Mouse (Mus musculus) myocyte (in vitro differentiated cells): ENCODE measurements around the gene Tor2a.

Experiments used
- E2F4 ChIP-seq: IDR thresholded peaks from one replicate; pipeline ENCODE4 v1.6.1; 2011; ENCODE audit warnings: mild to moderate bottlenecking, control low read depth, moderate library complexity; ENCODE audit not compliant: insufficient read depth
- MYOD1 ChIP-seq, 3 experiments: IDR thresholded peaks; one replicate each; pipeline ENCODE4 v1.6.1; 2011; ENCODE audit warnings: control low read depth in 2 of 3, low read depth in 2 of 3, mild to moderate bottlenecking in 2 of 3, moderate library complexity in 1 of 3; ENCODE audit not compliant: insufficient read length in 2 of 3, control insufficient read depth in 1 of 3
- POLR2A ChIP-seq: IDR thresholded peaks from one replicate; pipeline ENCODE4 v1.6.1; 2011; ENCODE audit warnings: low read depth, mild to moderate bottlenecking, control low read depth, moderate library complexity; ENCODE audit not compliant: insufficient read length
- POLR2AphosphoS2 ChIP-seq: IDR thresholded peaks from one replicate; pipeline ENCODE4 v1.6.1; 2011; ENCODE audit warnings: low read depth, control low read depth; ENCODE audit not compliant: insufficient read length
- REST ChIP-seq: IDR thresholded peaks from one replicate; pipeline ENCODE4 v1.6.1; 2011; ENCODE audit warnings: mild to moderate bottlenecking, control low read depth, moderate library complexity; ENCODE audit not compliant: insufficient read depth, insufficient read length
- SRF ChIP-seq: IDR thresholded peaks from one replicate; pipeline ENCODE4 v1.6.1; 2011; ENCODE audit warnings: low read depth; ENCODE audit not compliant: control insufficient read depth, insufficient read length
- TCF12 ChIP-seq: IDR thresholded peaks from one replicate; pipeline ENCODE4 v1.6.1; 2011; ENCODE audit warnings: mild to moderate bottlenecking, control low read depth; ENCODE audit not compliant: poor library complexity, insufficient read depth, severe bottlenecking

DNA sequence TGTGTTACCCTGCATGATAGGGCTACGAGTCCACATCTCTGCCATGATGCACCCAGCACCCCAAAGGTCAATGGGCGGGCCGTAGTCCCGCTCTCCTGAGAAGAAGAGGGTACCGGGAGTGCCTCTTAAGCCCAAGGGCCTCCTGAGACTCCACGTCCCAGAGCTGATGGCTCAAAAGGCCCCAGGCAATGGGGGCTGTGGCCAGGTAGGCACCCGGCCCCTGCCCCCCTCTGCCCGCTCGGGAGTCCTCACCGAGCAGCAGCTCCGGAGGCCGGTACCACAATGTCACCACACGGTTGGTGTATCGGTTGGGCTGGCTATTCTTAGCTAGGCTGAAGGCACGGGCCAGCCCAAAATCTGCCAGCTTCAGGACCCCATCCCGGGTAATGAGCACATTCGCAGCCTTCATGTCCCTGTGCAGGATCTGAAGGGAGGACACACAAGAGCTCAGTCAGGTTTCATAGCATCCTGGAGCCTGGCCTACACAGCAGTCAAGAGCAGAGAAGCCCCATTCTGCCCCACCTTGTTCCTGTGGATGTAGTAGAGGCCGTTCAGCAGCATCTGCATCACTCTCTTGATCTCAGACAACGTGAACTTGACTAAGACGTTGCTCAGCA, 47.4 kb upstream of the Tor2a start:
- no peak for TF ChIP-seq POLR2A
- no peak for TF ChIP-seq TCF12
- TF ChIP-seq POLR2AphosphoS2, result no peak
- TF ChIP-seq MYOD1 (IDR thresholded peaks at IDR 0.05; ENCODE audit: control insufficient read depth in 1 of 3, insufficient read length in 2 of 3, low read depth in 2 of 3), result no peak
- no peak for TF ChIP-seq E2F4
- TF ChIP-seq REST, result no peak
- no peak for TF ChIP-seq SRF
